Mouse (Mus musculus): ENCODE measurements around the gene Dock9. TPM values are rescaled to one million over a fixed set of nuclear protein-coding genes. Genes with fewer than 3 reads are reported as not detected.

Gene Dock9
- polyA plus RNA-seq, 1 experiment from 2014 or later: 15.7 TPM

GRCm38 (mm10) chr14:121566794-121567201 is 230.8 kb downstream of the Dock9 start:
- ATAC-seq (ENCODE audit: insufficient read depth, low FRiP score): no peak
- Histone ChIP-seq H3K4me1 (ENCODE audit: control insufficient read depth, insufficient read depth, low read length) (no peaks in the 10 kb centered on the region), H3K36me3 (ENCODE audit: control insufficient read depth, insufficient read depth, low read length) (no peaks in the 10 kb centered on the region; the same call in 1 of the 2 replicates), H3K9ac (ENCODE audit: low read length) (no peak overlapping the region), H3K4me3 (replicated peaks; ENCODE audit: low read length) (no peak overlapping the region), H3K27me3 (ENCODE audit: control insufficient read depth, insufficient read depth, low read length) (no peaks in the 10 kb centered on the region), H3K9me3 (replicated peaks; ENCODE audit: control insufficient read depth, low read length) (no peaks in the 10 kb centered on the region), H3K27ac (ENCODE audit: low read length) (no peak overlapping the region), H3K4me2 (ENCODE audit: low read depth, low read length) (no peak overlapping the region)
- WGBS: 54% methylated on average over 9 of the region's 9 CpGs

- H3K9ac ChIP-seq (ENCODE audit: low read length): no peak overlapping the region
- H3K27me3 ChIP-seq (ENCODE audit: control insufficient read depth, insufficient read depth, low read length): no peaks in the 10 kb centered on the region
- H3K4me1 ChIP-seq (ENCODE audit: control insufficient read depth, insufficient read depth, low read length): no peaks in the 10 kb centered on the region
- no peaks in the 10 kb centered on the region for H3K9me3 ChIP-seq (replicated peaks; ENCODE audit: control insufficient read depth, low read length)
- ATAC-seq (ENCODE audit: insufficient read depth, low FRiP score): no peak
- H3K4me3 ChIP-seq (replicated peaks; ENCODE audit: low read length): no peak overlapping the region
- H3K27ac ChIP-seq (ENCODE audit: low read length): no peak overlapping the region
- WGBS: 67% methylated on average over 6 of the region's 6 CpGs
- peaks cover 2% of the 10 kb centered on the region; the same call in 1 of the 2 replicates for H3K36me3 ChIP-seq (ENCODE audit: control insufficient read depth, insufficient read depth, low read length)
- H3K4me2 ChIP-seq (ENCODE audit: low read depth, low read length): no peak overlapping the region
Measured at GRCm38 (mm10) chr14:121565930-121566329, 231.7 kb downstream of the Dock9 start.

- Histone ChIP-seq H3K9me3 (replicated peaks; ENCODE audit: control insufficient read depth, low read length) (no peaks in the 10 kb centered on the region), H3K4me3 (replicated peaks; ENCODE audit: low read length) (no peak overlapping the region), H3K36me3 (ENCODE audit: control insufficient read depth, insufficient read depth, low read length) (peaks cover 6% of the 10 kb centered on the region), H3K27ac (ENCODE audit: low read length) (no peak overlapping the region), H3K9ac (ENCODE audit: low read length) (no peak overlapping the region), H3K27me3 (ENCODE audit: control insufficient read depth, insufficient read depth, low read length) (no peaks in the 10 kb centered on the region), H3K4me2 (ENCODE audit: low read depth, low read length) (no peak overlapping the region), H3K4me1 (ENCODE audit: control insufficient read depth, insufficient read depth, low read length) (no peaks in the 10 kb centered on the region)
- WGBS: 54% methylated on average over 7 of the region's 7 CpGs
- no peak for ATAC-seq (ENCODE audit: insufficient read depth, low FRiP score)
Measured at GRCm38 (mm10) chr14:121564656-121565055, 233.0 kb downstream of the Dock9 start.

- Histone ChIP-seq H3K36me3 (ENCODE audit: control insufficient read depth, insufficient read depth, low read length) (peaks cover 8% of the 10 kb centered on the region), H3K27me3 (ENCODE audit: control insufficient read depth, insufficient read depth, low read length) (no peaks in the 10 kb centered on the region), H3K4me1 (ENCODE audit: control insufficient read depth, insufficient read depth, low read length) (no peaks in the 10 kb centered on the region), H3K9me3 (replicated peaks; ENCODE audit: control insufficient read depth, low read length) (no peaks in the 10 kb centered on the region), H3K4me2 (ENCODE audit: low read depth, low read length) (no peak overlapping the region), H3K27ac (ENCODE audit: low read length) (no peak overlapping the region), H3K9ac (ENCODE audit: low read length) (no peak overlapping the region), H3K4me3 (replicated peaks; ENCODE audit: low read length) (no peak overlapping the region)
- WGBS: 91% methylated on average over 4 of the region's 4 CpGs
- no peak for ATAC-seq (ENCODE audit: insufficient read depth, low FRiP score)
Measured at GRCm38 (mm10) chr14:121563954-121564353, 233.7 kb downstream of the Dock9 start.

- Histone ChIP-seq H3K27ac (ENCODE audit: low read length) (no peak overlapping the region), H3K4me1 (ENCODE audit: control insufficient read depth, insufficient read depth, low read length) (no peaks in the 10 kb centered on the region), H3K4me3 (replicated peaks; ENCODE audit: low read length) (no peak overlapping the region), H3K4me2 (ENCODE audit: low read depth, low read length) (no peak overlapping the region), H3K9ac (ENCODE audit: low read length) (no peak overlapping the region), H3K9me3 (replicated peaks; ENCODE audit: control insufficient read depth, low read length) (no peaks in the 10 kb centered on the region), H3K36me3 (ENCODE audit: control insufficient read depth, insufficient read depth, low read length) (peaks cover 11% of the 10 kb centered on the region), H3K27me3 (ENCODE audit: control insufficient read depth, insufficient read depth, low read length) (no peaks in the 10 kb centered on the region)
- no peak for ATAC-seq (ENCODE audit: insufficient read depth, low FRiP score)
- 79% methylated on average over 13 of the region's 13 CpGs for WGBS
Measured at GRCm38 (mm10) chr14:121559026-121559425, 238.6 kb downstream of the Dock9 start.

- peaks cover 11% of the 10 kb centered on the region for H3K36me3 ChIP-seq (ENCODE audit: control insufficient read depth, insufficient read depth, low read length)
- ATAC-seq (ENCODE audit: insufficient read depth, low FRiP score): no peak
- 86% methylated on average over 21 of the region's 21 CpGs for WGBS
Measured at GRCm38 (mm10) chr14:121556401-121557315, 241.0 kb downstream of the Dock9 start.

GRCm38 (mm10) chr14:121553785-121554184 is 243.9 kb downstream of the Dock9 start:
- no peaks in the 10 kb centered on the region for H3K9me3 ChIP-seq (replicated peaks; ENCODE audit: control insufficient read depth, low read length)
- no peaks in the 10 kb centered on the region for H3K27me3 ChIP-seq (ENCODE audit: control insufficient read depth, insufficient read depth, low read length)
- no peak overlapping the region for H3K4me3 ChIP-seq (replicated peaks; ENCODE audit: low read length)
- H3K9ac ChIP-seq (ENCODE audit: low read length): no peak overlapping the region
- peaks cover 1% of the 10 kb centered on the region; the same call in 1 of the 2 replicates for H3K36me3 ChIP-seq (ENCODE audit: control insufficient read depth, insufficient read depth, low read length)
- no peak overlapping the region for H3K27ac ChIP-seq (ENCODE audit: low read length)
- no peaks in the 10 kb centered on the region for H3K4me1 ChIP-seq (ENCODE audit: control insufficient read depth, insufficient read depth, low read length)
- H3K4me2 ChIP-seq (ENCODE audit: low read depth, low read length): no peak overlapping the region
- no peak for ATAC-seq (ENCODE audit: insufficient read depth, low FRiP score)

More at GRCm38 (mm10) chr14:121556401-121557315, 241.0 kb downstream of the Dock9 start:
- Histone ChIP-seq H3K27me3 (ENCODE audit: control insufficient read depth, insufficient read depth, low read length) (no peaks in the 10 kb centered on the region), H3K9ac (ENCODE audit: low read length) (no peak overlapping the region), H3K4me3 (replicated peaks; ENCODE audit: low read length) (no peak overlapping the region), H3K4me1 (ENCODE audit: control insufficient read depth, insufficient read depth, low read length) (no peaks in the 10 kb centered on the region), H3K4me2 (ENCODE audit: low read depth, low read length) (no peak overlapping the region), H3K9me3 (replicated peaks; ENCODE audit: control insufficient read depth, low read length) (no peaks in the 10 kb centered on the region), H3K27ac (ENCODE audit: low read length) (no peak overlapping the region)

- no peak overlapping the region for H3K4me3 ChIP-seq (replicated peaks; ENCODE audit: low read length)
- H3K4me2 ChIP-seq (ENCODE audit: low read depth, low read length): no peak overlapping the region
- H3K27ac ChIP-seq (ENCODE audit: low read length): no peak overlapping the region
- H3K36me3 ChIP-seq (ENCODE audit: control insufficient read depth, insufficient read depth, low read length): no peaks in the 10 kb centered on the region
- H3K9me3 ChIP-seq (replicated peaks; ENCODE audit: control insufficient read depth, low read length): no peaks in the 10 kb centered on the region
- H3K27me3 ChIP-seq (ENCODE audit: control insufficient read depth, insufficient read depth, low read length): no peaks in the 10 kb centered on the region
- ATAC-seq (ENCODE audit: insufficient read depth, low FRiP score): no peak
- no peak overlapping the region for H3K9ac ChIP-seq (ENCODE audit: low read length)
- H3K4me1 ChIP-seq (ENCODE audit: control insufficient read depth, insufficient read depth, low read length): no peaks in the 10 kb centered on the region
- WGBS: 73% methylated on average over 5 of the region's 5 CpGs
Measured at GRCm38 (mm10) chr14:121552586-121552985, 245.1 kb downstream of the Dock9 start.

- ATAC-seq (ENCODE audit: insufficient read depth, low FRiP score): no peak
- Histone ChIP-seq H3K4me2 (ENCODE audit: low read depth, low read length) (no peak overlapping the region), H3K36me3 (ENCODE audit: control insufficient read depth, insufficient read depth, low read length) (peaks cover 4% of the 10 kb centered on the region; the same call in 1 of the 2 replicates), H3K27ac (ENCODE audit: low read length) (no peak overlapping the region), H3K4me1 (ENCODE audit: control insufficient read depth, insufficient read depth, low read length) (no peaks in the 10 kb centered on the region), H3K9me3 (replicated peaks; ENCODE audit: control insufficient read depth, low read length) (no peaks in the 10 kb centered on the region), H3K9ac (ENCODE audit: low read length) (no peak overlapping the region), H3K27me3 (ENCODE audit: control insufficient read depth, insufficient read depth, low read length) (no peaks in the 10 kb centered on the region), H3K4me3 (replicated peaks; ENCODE audit: low read length) (no peak overlapping the region)
- WGBS: 72% methylated on average over 6 of the region's 6 CpGs
Measured at GRCm38 (mm10) chr14:121549834-121550233, 247.8 kb downstream of the Dock9 start.
